Mouse (Mus musculus) neural tube, embryonic 14.5 days (tissue): ENCODE measurements around the gene Hist1h2bq. TPM values are rescaled to one million over a fixed set of nuclear protein-coding genes. Genes with fewer than 3 reads are reported as not detected.

ENCODE experiments used
- microRNA-seq: library from miRNA; unstranded; fragments of <30 nt; microRNA quantifications from one replicate; pipeline ENCODE4, GENCODE M21; 2016
- polyA plus RNA-seq: library from polyadenylated mRNA; unstranded; fragments of >200 nt; fragmentation: Nextera tagmentation; extraction: Ambion mirVana; gene quantifications from 2 replicates; pipeline ENCODE4 v1.2.1, GENCODE M21; 2014

Hist1h2bq gene
- polyA plus RNA-seq, 1 experiment from 2014 or later: 4.5 TPM

Small RNAs within 50 kb of the gene (microRNA-seq; reads per million reads assigned to microRNA genes)
- gene Gm19658 (not detected), gene Gm44346 (not detected), gene Gm44466 (not detected)

Other genes starting within 250 kb of the Hist1h2bq start
- not detected in 2 replicates for gene Olfr1364, start 228.4 kb downstream of the Hist1h2bq start, polyA plus RNA-seq
- gene Olfr1362, start 196.2 kb downstream of the Hist1h2bq start, polyA plus RNA-seq: not detected in 2 replicates
- gene Olfr11, start 167.7 kb downstream of the Hist1h2bq start, polyA plus RNA-seq: not detected in 2 replicates
- gene Olfr1361, start 146.8 kb downstream of the Hist1h2bq start, polyA plus RNA-seq: not detected in 2 replicates
- not detected in 2 replicates for gene Olfr1360, start 132.8 kb downstream of the Hist1h2bq start, polyA plus RNA-seq
- gene Olfr1359, start 112.1 kb downstream of the Hist1h2bq start, polyA plus RNA-seq: not detected in 2 replicates
- gene Hist1h2bl, start 94.1 kb downstream of the Hist1h2bq start, polyA plus RNA-seq: 1.5 TPM in 1 of 2 replicates, not detected in the other
- gene Hist1h2ai, start 93.8 kb downstream of the Hist1h2bq start, polyA plus RNA-seq: 7.0 and 9.4 TPM in 2 replicates
- 0.79 and 2.4 TPM in 2 replicates for gene Hist1h3h, start 92.5 kb downstream of the Hist1h2bq start, polyA plus RNA-seq
- gene Hist1h2bm, start 88.2 kb downstream of the Hist1h2bq start, polyA plus RNA-seq: 0.82 TPM in 1 of 2 replicates, not detected in the other
- 0.37 and 0.75 TPM in 2 replicates for gene Hist1h4j, start 75.1 kb downstream of the Hist1h2bq start, polyA plus RNA-seq
- gene Hist1h4k, start 59.7 kb downstream of the Hist1h2bq start, polyA plus RNA-seq: 1.2 TPM in 1 of 2 replicates, not detected in the other
- gene Hist1h2ak, start 56.4 kb downstream of the Hist1h2bq start, polyA plus RNA-seq: 1.4 and 2.9 TPM in 2 replicates
- gene Hist1h2bn, start 56.1 kb downstream of the Hist1h2bq start, polyA plus RNA-seq: 1.0 TPM in 1 of 2 replicates, not detected in the other
- gene Hist1h1b, start 29.6 kb downstream of the Hist1h2bq start, polyA plus RNA-seq: 0.68 and 1.3 TPM in 2 replicates
- gene Hist1h3i, start 26.8 kb downstream of the Hist1h2bq start, polyA plus RNA-seq: 21.5 and 30.1 TPM in 2 replicates
- not detected in 2 replicates for gene Hist1h2an, start 23.0 kb downstream of the Hist1h2bq start, polyA plus RNA-seq
- 0.54 TPM in 1 of 2 replicates, not detected in the other for gene Hist1h2bp, start 22.7 kb downstream of the Hist1h2bq start, polyA plus RNA-seq
- not detected in 2 replicates for gene Hist1h2ao, start 268 bp upstream of the Hist1h2bq start, polyA plus RNA-seq
- 1.5 TPM in 1 of 2 replicates, not detected in the other for gene Hist1h4m, start 1.5 kb upstream of the Hist1h2bq start, polyA plus RNA-seq
- 4.7 and 7.3 TPM in 2 replicates for gene Hist1h4n, start 22.0 kb upstream of the Hist1h2bq start, polyA plus RNA-seq
- gene Hist1h2ap, start 23.3 kb upstream of the Hist1h2bq start, polyA plus RNA-seq: 268 and 373 TPM in 2 replicates
- 2.4 and 4.8 TPM in 2 replicates for gene Hist1h2br, start 23.5 kb upstream of the Hist1h2bq start, polyA plus RNA-seq
- 16.4 and 17.1 TPM in 2 replicates for gene Zfp184, start 134.9 kb upstream of the Hist1h2bq start, polyA plus RNA-seq
- gene Pom121l2, start 171.0 kb upstream of the Hist1h2bq start, polyA plus RNA-seq: not detected in 2 replicates
- not detected in 2 replicates for gene Prss16, start 199.5 kb upstream of the Hist1h2bq start, polyA plus RNA-seq
- not detected in 2 replicates for gene Hist1h2ah, start 225.4 kb upstream of the Hist1h2bq start, polyA plus RNA-seq
- gene Hist1h2bk, start 225.7 kb upstream of the Hist1h2bq start, polyA plus RNA-seq: 0.98 TPM in 1 of 2 replicates, not detected in the other
- 5.7 and 5.8 TPM in 2 replicates for gene Hist1h4i, start 231.2 kb upstream of the Hist1h2bq start, polyA plus RNA-seq
- gene Hist1h2ag, start 232.7 kb upstream of the Hist1h2bq start, polyA plus RNA-seq: 2.9 and 3.8 TPM in 2 replicates
- gene Hist1h2bj, start 233.0 kb upstream of the Hist1h2bq start, polyA plus RNA-seq: 1.4 and 1.9 TPM in 2 replicates